Mouse (Mus musculus) adrenal gland, postnatal 0 days (tissue): ENCODE measurements around the gene 1700123L14Rik. TPM values are rescaled to one million over a fixed set of nuclear protein-coding genes. Genes with fewer than 3 reads are reported as not detected.

Experiments used
- polyA plus RNA-seq: library from polyadenylated mRNA; unstranded; fragments of >200 nt; fragmentation: Nextera tagmentation; extraction: Ambion mirVana; gene quantifications from 2 replicates; pipeline ENCODE4 v1.2.1, GENCODE M21; 2015

1700123L14Rik gene
- polyA plus RNA-seq: 0.07 TPM in 1 of 2 replicates, not detected in the other

GRCm38 (mm10) chr6:96165818-96166379 lies at the start of gene 1700123L14Rik:
Gene 1700123L14Rik, minus strand, starts transcription at chr6:96166243.

Other genes with a start within 250 kb of the 1700123L14Rik start
- 2.4 and 5.7 TPM in 2 replicates for gene Fam19a1, start 53.1 kb downstream of the 1700123L14Rik start, polyA plus RNA-seq